Mouse (Mus musculus) stomach, embryonic 15.5 days (tissue): ENCODE measurements around the gene Rai1. TPM values are rescaled to one million over a fixed set of nuclear protein-coding genes. Genes with fewer than 3 reads are reported as not detected.

Experiments
- ATAC-seq: fragments of 200-750 bp; cut with Nextera tagmentation; 2 replicates; pipeline ENCODE4 v1.8.0; 2017; ENCODE audit warnings: low read depth, moderate number of reproducible peaks, moderate TSS enrichment; ENCODE audit not compliant: insufficient read depth, low FRiP score
- H3K27ac ChIP-seq: fragments of 300-500 bp; sonication (generic); 2 replicates; pipeline ENCODE4 v1.5.1; 2015; ENCODE audit warnings: mild to moderate bottlenecking, inconsistent platforms
- H3K27me3 ChIP-seq: fragments of 300-500 bp; sonication (generic); replicated peaks from 2 replicates; pipeline ENCODE4 v1.6.1; 2015; ENCODE audit warnings: inconsistent platforms
- H3K36me3 ChIP-seq: fragments of 300-500 bp; sonication (generic); 2 replicates; pipeline ENCODE4 v1.6.1; 2015; ENCODE audit warnings: inconsistent platforms
- H3K4me1 ChIP-seq: fragments of 300-500 bp; sonication (generic); 2 replicates; pipeline ENCODE4 v1.6.1; 2015; ENCODE audit warnings: inconsistent platforms
- H3K4me2 ChIP-seq: fragments of 300-500 bp; sonication (generic); 2 replicates; pipeline ENCODE4 v1.6.1; 2015; ENCODE audit warnings: mild to moderate bottlenecking, inconsistent platforms
- H3K4me3 ChIP-seq: fragments of 300-500 bp; sonication (generic); replicated peaks from 2 replicates; pipeline ENCODE4 v1.5.1; 2015; ENCODE audit warnings: inconsistent platforms
- H3K9ac ChIP-seq: fragments of 300-500 bp; sonication (generic); 2 replicates; pipeline ENCODE4 v1.6.1; 2015; ENCODE audit warnings: inconsistent platforms
- H3K9me3 ChIP-seq: fragments of 300-500 bp; sonication (generic); 2 replicates; pipeline ENCODE4 v1.6.1; 2016; ENCODE audit warnings: inconsistent platforms
- WGBS: fragments of 180-500 bp; shearing (Covaris S2); methylation state at CpG from one replicate; pipeline ENCODE4 v1.1.7; 2015; 5-methylcytosine and 5-hydroxymethylcytosine counted together
- polyA plus RNA-seq: library from polyadenylated mRNA; unstranded; fragments of >200 nt; fragmentation: Nextera tagmentation; extraction: Ambion mirVana; gene quantifications from 2 replicates; pipeline ENCODE4 v1.2.1, GENCODE M21; 2015

Rai1 gene
- polyA plus RNA-seq, 1 experiment from 2014 or later, result 24.4 TPM

DNA sequence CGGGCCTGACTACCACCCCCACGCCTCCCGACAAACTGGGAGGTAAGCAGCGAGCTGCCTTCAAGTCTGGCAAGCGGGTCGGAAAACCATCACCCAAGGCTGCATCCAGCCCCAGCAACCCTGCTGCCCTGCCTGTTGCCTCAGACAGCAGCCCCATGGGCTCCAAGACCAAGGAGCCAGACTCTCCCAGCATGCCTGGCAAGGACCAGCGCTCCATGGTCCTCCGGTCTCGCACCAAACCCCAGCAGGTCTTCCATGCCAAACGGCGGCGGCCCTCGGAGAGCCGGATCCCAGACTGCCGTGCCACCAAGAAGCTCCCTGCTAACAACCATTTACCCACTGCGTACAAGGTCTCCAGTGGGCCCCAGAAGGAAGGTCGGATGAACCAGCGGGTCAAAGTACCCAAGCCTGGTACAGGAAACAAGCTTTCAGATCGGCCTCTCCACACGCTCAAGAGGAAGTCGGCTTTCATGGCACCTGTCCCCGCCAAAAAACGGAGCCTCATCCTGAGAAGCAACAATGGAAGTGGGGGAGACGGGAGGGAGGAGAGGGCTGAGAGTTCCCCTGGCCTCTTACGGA lies 83.6 kb downstream of the Rai1 start:
- Histone ChIP-seq H3K4me2 (no peak overlapping the region), H3K9me3 (no peaks in the 10 kb centered on the region), H3K4me3 (no peak overlapping the region), H3K9ac (no peak overlapping the region), H3K27ac (no peak overlapping the region), H3K27me3 (no peaks in the 10 kb centered on the region), H3K4me1 (peaks cover 30% of the 10 kb centered on the region), H3K36me3 (peaks cover 66% of the 10 kb centered on the region)
- 89% methylated on average over 25 of the region's 25 CpGs for WGBS
- no peak for ATAC-seq

- Histone ChIP-seq H3K4me2 (no peak overlapping the region), H3K27me3 (no peaks in the 10 kb centered on the region), H3K9ac (no peak overlapping the region), H3K27ac (0 out of 2 replicates have a peak overlapping the region, but pooled peaks have one; percentile 46), H3K4me1 (peaks cover 18% of the 10 kb centered on the region), H3K4me3 (no peak overlapping the region), H3K9me3 (no peaks in the 10 kb centered on the region), H3K36me3 (peaks cover 78% of the 10 kb centered on the region)
- ATAC-seq, result 0 out of 2 replicates have a peak, but pooled peaks have one; percentile 2
- 76% methylated on average over 21 of the region's 21 CpGs for WGBS
Measured at GRCm38 (mm10) chr11:60189501-60190040, 84.8 kb downstream of the Rai1 start.

GRCm38 (mm10) chr11:60190055-60190641 lies 85.3 kb downstream of the Rai1 start:
- H3K4me3 ChIP-seq, result no peak overlapping the region
- peaks cover 12% of the 10 kb centered on the region for H3K4me1 ChIP-seq
- peaks cover 84% of the 10 kb centered on the region for H3K36me3 ChIP-seq
- WGBS, result 87% methylated on average over 17 of the region's 17 CpGs
- no peak overlapping the region for H3K4me2 ChIP-seq
- ATAC-seq, result no peak
- H3K9ac ChIP-seq, result no peak overlapping the region
- no peaks in the 10 kb centered on the region for H3K27me3 ChIP-seq
- no peaks in the 10 kb centered on the region for H3K9me3 ChIP-seq
- H3K27ac ChIP-seq, result peak overlapping the region; percentile 46; the same call in 1 of the 2 replicates

- H3K27me3 ChIP-seq, result no peaks in the 10 kb centered on the region
- peaks cover 69% of the 10 kb centered on the region for H3K36me3 ChIP-seq
- no peak for ATAC-seq
- no peaks in the 10 kb centered on the region for H3K9me3 ChIP-seq
- H3K27ac ChIP-seq, result no peak overlapping the region
- no peaks in the 10 kb centered on the region; the same call in 1 of the 2 replicates for H3K4me1 ChIP-seq
- WGBS, result 75% methylated on average over 6 of the region's 6 CpGs
- no peak overlapping the region for H3K4me2 ChIP-seq
- no peak overlapping the region for H3K4me3 ChIP-seq
- no peak overlapping the region for H3K9ac ChIP-seq
Measured at GRCm38 (mm10) chr11:60192534-60192933, 87.7 kb downstream of the Rai1 start.

DNA sequence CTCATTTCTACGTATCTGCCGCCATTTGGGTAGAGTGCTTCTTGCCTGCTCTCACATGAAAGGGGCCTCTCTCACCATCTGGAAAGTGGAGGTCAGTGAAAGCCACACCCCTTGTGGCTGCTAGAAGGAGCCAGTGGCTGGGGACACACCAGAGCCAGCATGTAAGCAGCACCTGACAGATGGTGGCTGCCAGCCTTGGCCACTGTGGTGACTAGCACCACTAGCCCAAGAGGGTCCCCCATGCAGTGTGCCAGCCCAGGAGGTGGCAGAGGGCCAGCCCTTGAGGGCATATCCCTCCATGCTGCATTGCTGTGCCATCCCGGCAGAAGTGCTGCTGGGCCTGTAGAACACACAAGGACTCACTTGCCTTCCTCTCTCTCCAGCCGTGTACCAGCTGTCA lies 88.7 kb downstream of the Rai1 start:
- Histone ChIP-seq H3K4me1 (no peaks in the 10 kb centered on the region; the same call in 1 of the 2 replicates), H3K27me3 (no peaks in the 10 kb centered on the region), H3K27ac (no peak overlapping the region), H3K36me3 (peaks cover 68% of the 10 kb centered on the region), H3K9ac (no peak overlapping the region), H3K4me2 (no peak overlapping the region), H3K4me3 (no peak overlapping the region), H3K9me3 (no peaks in the 10 kb centered on the region)
- WGBS, result 84% methylated on average over 4 of the region's 4 CpGs
- ATAC-seq, result no peak

- no peaks in the 10 kb centered on the region for H3K27me3 ChIP-seq
- peaks cover 4% of the 10 kb centered on the region; the same call in 1 of the 2 replicates for H3K4me1 ChIP-seq
- H3K4me3 ChIP-seq, result no peak overlapping the region
- H3K36me3 ChIP-seq, result peaks cover 64% of the 10 kb centered on the region
- H3K27ac ChIP-seq, result no peak overlapping the region
- no peak overlapping the region for H3K4me2 ChIP-seq
- no peak for ATAC-seq
- no peak overlapping the region for H3K9ac ChIP-seq
- H3K9me3 ChIP-seq, result no peaks in the 10 kb centered on the region
Measured at GRCm38 (mm10) chr11:60195108-60195507, 90.3 kb downstream of the Rai1 start.

DNA sequence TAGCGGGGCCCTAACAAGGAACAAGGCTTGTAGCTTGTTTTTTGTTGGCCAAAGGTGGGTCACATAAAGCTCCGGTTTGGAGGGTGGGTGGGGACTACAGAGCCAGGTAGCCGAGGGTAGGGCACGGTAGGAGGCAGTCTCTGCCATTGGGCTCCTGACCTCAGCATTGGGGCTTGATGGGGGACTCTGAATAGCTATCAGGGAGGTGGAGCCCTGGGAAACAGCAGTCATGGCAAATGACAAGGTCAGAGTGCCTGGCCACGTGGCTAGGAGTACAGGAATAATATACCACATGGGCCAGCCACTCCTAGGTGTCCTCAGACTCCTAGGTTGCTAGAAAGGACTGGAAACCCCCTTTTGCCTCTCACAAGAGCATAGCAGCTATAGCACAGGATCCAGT lies 91.5 kb downstream of the Rai1 start:
- no peak overlapping the region for H3K4me3 ChIP-seq
- H3K9ac ChIP-seq, result no peak overlapping the region
- H3K4me2 ChIP-seq, result no peak overlapping the region
- WGBS, result 69% methylated on average over 5 of the region's 5 CpGs
- peaks cover 7% of the 10 kb centered on the region; the same call in 1 of the 2 replicates for H3K4me1 ChIP-seq
- H3K9me3 ChIP-seq, result no peaks in the 10 kb centered on the region
- 0 out of 2 replicates have a peak, but pooled peaks have one; percentile 11 for ATAC-seq
- peaks cover 62% of the 10 kb centered on the region for H3K36me3 ChIP-seq
- H3K27ac ChIP-seq, result no peak overlapping the region
- no peaks in the 10 kb centered on the region for H3K27me3 ChIP-seq

- H3K9ac ChIP-seq, result no peak overlapping the region
- no peak overlapping the region for H3K4me2 ChIP-seq
- no peaks in the 10 kb centered on the region for H3K27me3 ChIP-seq
- H3K4me3 ChIP-seq, result no peak overlapping the region
- no peak for ATAC-seq
- peaks cover 7% of the 10 kb centered on the region; the same call in 1 of the 2 replicates for H3K4me1 ChIP-seq
- H3K36me3 ChIP-seq, result peaks cover 68% of the 10 kb centered on the region
- H3K9me3 ChIP-seq, result no peaks in the 10 kb centered on the region
- 80% methylated on average over 24 of the region's 24 CpGs for WGBS
- no peak overlapping the region for H3K27ac ChIP-seq
Measured at GRCm38 (mm10) chr11:60197998-60198619, 93.3 kb downstream of the Rai1 start.

- WGBS, result 81% methylated on average over 12 of the region's 12 CpGs
- ATAC-seq, result no peak
- Histone ChIP-seq H3K9ac (no peak overlapping the region), H3K27me3 (no peaks in the 10 kb centered on the region), H3K4me1 (peaks cover 7% of the 10 kb centered on the region; the same call in 1 of the 2 replicates), H3K4me3 (no peak overlapping the region), H3K4me2 (no peak overlapping the region), H3K9me3 (no peaks in the 10 kb centered on the region), H3K36me3 (peaks cover 71% of the 10 kb centered on the region), H3K27ac (no peak overlapping the region)
Measured at GRCm38 (mm10) chr11:60198651-60199050, 93.8 kb downstream of the Rai1 start.

DNA sequence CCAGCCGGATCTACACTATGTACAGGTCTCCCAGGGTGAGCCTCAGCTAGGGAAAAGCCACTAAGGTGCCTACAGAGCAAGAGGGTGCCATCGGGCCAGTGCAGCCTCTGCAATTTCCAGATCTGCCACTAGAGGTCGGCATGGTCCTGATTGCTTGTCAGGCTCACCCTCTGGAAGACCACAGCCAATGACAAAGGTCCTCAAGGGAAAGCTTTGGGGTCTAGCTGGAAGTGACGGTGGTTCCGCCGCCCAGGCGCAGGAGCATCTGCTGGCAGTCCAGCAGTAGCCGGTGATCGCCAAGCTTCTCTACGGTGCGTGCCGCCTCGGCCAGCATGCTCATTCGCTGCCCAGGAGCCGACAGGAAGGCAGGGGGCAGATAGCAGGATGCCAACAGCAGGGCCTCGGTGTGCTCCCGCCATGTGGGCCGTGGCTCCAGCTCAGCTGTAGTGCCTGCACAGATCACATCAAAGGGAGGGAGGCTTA lies 94.9 kb downstream of the Rai1 start:
- Histone ChIP-seq H3K4me3 (no peak overlapping the region), H3K9me3 (no peaks in the 10 kb centered on the region), H3K4me2 (no peak overlapping the region), H3K9ac (no peak overlapping the region), H3K36me3 (peaks cover 71% of the 10 kb centered on the region), H3K27ac (peak overlapping the region; percentile 26; the same call in 1 of the 2 replicates), H3K4me1 (peaks cover 7% of the 10 kb centered on the region; the same call in 1 of the 2 replicates), H3K27me3 (no peaks in the 10 kb centered on the region)
- WGBS, result 21% methylated on average over 18 of the region's 18 CpGs
- peak; percentile 29; the same call in 1 of the 2 replicates for ATAC-seq

DNA sequence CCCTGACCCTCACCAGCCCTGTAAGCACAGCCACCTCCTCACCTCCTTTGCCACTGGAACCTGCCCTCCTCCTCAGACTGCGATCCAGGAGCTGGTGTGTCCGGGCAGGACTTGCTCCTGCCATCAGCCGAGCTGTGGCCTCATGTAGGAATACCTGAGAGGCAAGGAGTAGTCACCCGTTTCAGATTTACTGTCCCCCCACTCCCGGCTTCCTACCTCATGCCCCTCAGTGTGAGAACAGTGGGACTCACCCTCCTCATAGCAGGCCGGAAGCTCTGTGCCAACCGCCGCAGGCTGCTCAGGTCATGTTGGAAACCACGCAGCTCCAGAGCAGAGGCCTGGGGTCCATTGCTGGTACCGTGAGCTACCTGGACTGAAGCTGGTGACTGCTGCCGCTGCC lies 95.6 kb downstream of the Rai1 start:
- H3K4me3 ChIP-seq, result no peak overlapping the region
- no peaks in the 10 kb centered on the region for H3K9me3 ChIP-seq
- no peak overlapping the region for H3K4me2 ChIP-seq
- peaks cover 71% of the 10 kb centered on the region for H3K36me3 ChIP-seq
- 83% methylated on average over 11 of the region's 11 CpGs for WGBS
- H3K9ac ChIP-seq, result no peak overlapping the region
- H3K27me3 ChIP-seq, result no peaks in the 10 kb centered on the region
- no peak for ATAC-seq
- H3K4me1 ChIP-seq, result peaks cover 7% of the 10 kb centered on the region
- H3K27ac ChIP-seq, result 0 out of 2 replicates have a peak overlapping the region, but pooled peaks have one; percentile 26
